Comparison of ENCODE assay signal across 8 mouse cellular contexts in genomic region chrX:49797213-49798019, GRCm38 (mm10). TPM values are rescaled to one million over a fixed set of nuclear protein-coding genes. Genes with fewer than 3 reads are reported as not detected.
DNase-seq lines count a peak whose midpoint lies in the region; ATAC-seq lines count a peak whose summit lies in the region.

Igsf1 (minus strand) TSS chrX:49797749.

- no peaks in the 10 kb centered on the region for H3K4me1 ChIP-seq in embryonic facial prominence, embryonic 10.5 days
- H3K4me1 ChIP-seq in heart, embryonic 16.5 days (ENCODE audit: control insufficient read depth, insufficient read depth, low read length) = no peaks in the 10 kb centered on the region
- H3K4me1 ChIP-seq in lung, embryonic 15.5 days = no peaks in the 10 kb centered on the region

- 21% methylated on average over 28 of the region's 28 CpGs for WGBS in embryonic facial prominence, embryonic 10.5 days
- WGBS in heart, embryonic 16.5 days = 16% methylated on average over 28 of the region's 28 CpGs
- WGBS in lung, embryonic 15.5 days = 19% methylated on average over 24 of the region's 28 CpGs

- peak; percentile 38 to 41 for DNase-seq in cerebellum, postnatal 14 days
- no peak for DNase-seq in cerebellum, adult 8-10 months
- DNase-seq in embryonic facial prominence, embryonic 10.5 days (ENCODE audit: low spot score) = peak; percentile 72
- peak; percentile 14 to 23 for DNase-seq in kidney, postnatal 36 days
- DNase-seq in retina, postnatal 7 days (ENCODE audit: low read depth, low spot score) = peak; percentile 17

- H3K27ac ChIP-seq in embryonic facial prominence, embryonic 10.5 days (replicated peaks) = 0 out of 2 replicates have a peak within 1 kb of the TSS, but pooled peaks have one; percentile 30
- H3K27ac ChIP-seq in heart, embryonic 16.5 days (ENCODE audit: low read length) = no peak within 1 kb of the TSS
- no peak within 1 kb of the TSS for H3K27ac ChIP-seq in lung, embryonic 15.5 days

- ATAC-seq in heart, embryonic 16.5 days (replicated peaks; ENCODE audit: extremely low read depth, insufficient read depth, low FRiP score) = peak; percentile 65
- peak; percentile 90 for ATAC-seq in lung, embryonic 15.5 days (ENCODE audit: borderline replicate concordance, extremely low read depth, low FRiP score, low TSS enrichment)
- no peak for ATAC-seq in activated CD4-positive, CD25-positive, alpha-beta regulatory T cell, adult 4 months

- no peaks in the 10 kb centered on the region for H3K27me3 ChIP-seq in embryonic facial prominence, embryonic 10.5 days (replicated peaks; ENCODE audit: low read depth, poor library complexity, severe bottlenecking)
- H3K27me3 ChIP-seq in heart, embryonic 16.5 days (ENCODE audit: control insufficient read depth, insufficient read depth, low read length) = no peaks in the 10 kb centered on the region
- no peaks in the 10 kb centered on the region for H3K27me3 ChIP-seq in lung, embryonic 15.5 days

- H3K9me3 ChIP-seq in embryonic facial prominence, embryonic 10.5 days = no peaks in the 10 kb centered on the region
- H3K9me3 ChIP-seq in heart, embryonic 16.5 days (replicated peaks; ENCODE audit: control insufficient read depth, low read length) = no peaks in the 10 kb centered on the region
- H3K9me3 ChIP-seq in lung, embryonic 15.5 days = no peaks in the 10 kb centered on the region

- peak within 1 kb of the TSS; percentile 52 for H3K4me3 ChIP-seq in embryonic facial prominence, embryonic 10.5 days
- peak within 1 kb of the TSS; percentile 45 for H3K4me3 ChIP-seq in heart, embryonic 16.5 days (ENCODE audit: low read length)
- peak within 1 kb of the TSS; percentile 30 for H3K4me3 ChIP-seq in lung, embryonic 15.5 days

- H3K9ac ChIP-seq in heart, embryonic 16.5 days (ENCODE audit: low read length) = no peak within 1 kb of the TSS
- no peak within 1 kb of the TSS for H3K9ac ChIP-seq in lung, embryonic 15.5 days

- H3K4me2 ChIP-seq in heart, embryonic 16.5 days (ENCODE audit: low read depth, low read length) = peak within 1 kb of the TSS; percentile 64
- peak within 1 kb of the TSS; percentile 55 for H3K4me2 ChIP-seq in lung, embryonic 15.5 days

- no peaks in the 10 kb centered on the region for H3K36me3 ChIP-seq in embryonic facial prominence, embryonic 10.5 days (replicated peaks)
- H3K36me3 ChIP-seq in heart, embryonic 16.5 days (ENCODE audit: control insufficient read depth, insufficient read depth) = no peaks in the 10 kb centered on the region
- no peaks in the 10 kb centered on the region for H3K36me3 ChIP-seq in lung, embryonic 15.5 days

RNA-seq across cellular contexts. Expression of gene Igsf1, which starts in this region (rescaled TPM):
- 3.7 and 5.3 TPM in 2 replicates for polyA plus RNA-seq in embryonic facial prominence, embryonic 10.5 days (2016; fragmentation: Nextera tagmentation; extraction: Ambion mirVana)
- 5.2 and 5.7 TPM in 2 replicates for polyA plus RNA-seq in heart, embryonic 16.5 days (2015; fragmentation: Nextera tagmentation; extraction: Ambion mirVana)
- polyA plus RNA-seq in lung, embryonic 15.5 days (2015; fragmentation: Nextera tagmentation; extraction: Ambion mirVana) = 2.0 and 2.5 TPM in 2 replicates
- polyA plus RNA-seq in activated CD4-positive, CD25-positive, alpha-beta regulatory T cell, adult 4 months (2017; shearing (Covaris generic)) = not detected
